Mouse (Mus musculus): Measurements from ENCODE around the gene Atn1.
A peak's percentile ranks its signal among the peaks of the same experiment; 100 is the strongest.
"Not testable (repeated sequence)": the region's sequence is repeated elsewhere in the genome, so short reads cannot be mapped to it uniquely, and the experiment has no call there.

Gene Atn1

GRCm38 (mm10) chr6:124755831-124756595 lies at the start of gene Atn1, which contains the start of gene Gm45234:
Gene Atn1 (minus strand): TSS chr6:124756524.
Gene Gm45234 (minus strand): TSS chr6:124756021.
- DNase-seq (ENCODE audit: low read depth): peak; percentile 65

GRCm38 (mm10) chr6:124805341-124806321 lies 49.3 kb upstream of the Atn1 start:
- DNase-seq (ENCODE audit: low read depth): peak; percentile 93

GRCm38 (mm10) chr6:124804341-124804740 lies 48.0 kb upstream of the Atn1 start:
- no peak for DNase-seq (ENCODE audit: low read depth)

GRCm38 (mm10) chr6:124803691-124804090 lies 47.4 kb upstream of the Atn1 start:
- not testable (repeated sequence) for DNase-seq (ENCODE audit: low read depth)

DNA sequence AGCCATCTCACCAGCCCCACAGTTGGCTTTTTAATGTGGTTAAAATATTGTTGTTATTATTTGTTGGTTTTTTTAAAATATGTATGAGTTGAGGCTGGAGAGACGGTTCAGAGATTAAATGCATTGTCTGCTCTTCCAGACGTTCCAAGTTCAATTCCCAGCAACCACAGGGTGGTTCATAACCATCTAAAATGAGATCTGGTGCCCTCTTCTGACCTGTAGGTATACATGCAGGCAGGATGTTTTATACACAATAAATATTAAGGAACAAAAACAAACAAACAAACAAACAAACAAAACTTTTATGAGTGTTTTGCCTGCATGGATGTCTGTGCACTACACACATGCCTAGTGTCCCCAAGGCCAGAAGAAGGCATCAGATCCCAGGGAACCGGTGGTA lies 46.7 kb upstream of the Atn1 start:
- DNase-seq (ENCODE audit: low read depth): no peak

DNA sequence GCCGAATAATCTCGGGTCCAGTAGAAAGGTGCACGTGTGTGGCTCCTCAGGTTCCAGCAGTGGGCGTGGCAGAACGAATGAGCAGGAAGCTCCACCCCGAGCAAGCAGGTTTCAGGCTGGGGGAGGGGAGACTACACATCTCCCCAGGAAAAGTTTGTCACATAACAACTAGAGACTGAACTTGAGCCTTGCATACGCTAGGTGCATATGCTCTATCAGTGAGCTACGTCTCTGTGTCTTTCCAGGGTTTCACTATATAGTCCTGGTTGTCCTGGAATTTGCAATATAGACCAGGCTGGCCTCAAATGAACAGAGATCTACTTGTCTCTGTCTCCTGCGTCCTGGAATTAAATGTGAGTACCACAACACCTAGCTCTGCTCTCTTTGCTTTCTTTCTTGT lies 46.1 kb upstream of the Atn1 start:
- peak; percentile 56 for DNase-seq (ENCODE audit: low read depth)

DNA sequence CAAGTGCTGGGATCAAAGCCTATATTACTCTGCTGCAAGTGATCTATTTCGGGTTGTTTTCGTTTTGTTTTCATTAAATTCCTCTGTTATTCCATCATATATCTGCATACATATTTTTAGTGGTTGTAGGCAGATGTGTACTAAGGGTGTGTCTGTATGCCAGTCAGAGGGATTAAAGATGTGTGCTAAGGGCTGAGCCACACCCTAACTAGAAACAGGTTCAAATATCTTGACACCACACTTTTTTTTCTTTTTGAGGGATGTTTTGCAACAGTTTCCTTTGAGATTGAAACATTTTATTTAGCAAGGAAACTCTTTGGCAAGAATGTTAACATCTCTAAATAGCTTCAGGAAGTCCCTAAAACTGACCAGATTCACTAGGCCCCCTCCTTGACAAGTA lies 39.9 kb upstream of the Atn1 start:
- DNase-seq (ENCODE audit: low read depth): no peak

DNA sequence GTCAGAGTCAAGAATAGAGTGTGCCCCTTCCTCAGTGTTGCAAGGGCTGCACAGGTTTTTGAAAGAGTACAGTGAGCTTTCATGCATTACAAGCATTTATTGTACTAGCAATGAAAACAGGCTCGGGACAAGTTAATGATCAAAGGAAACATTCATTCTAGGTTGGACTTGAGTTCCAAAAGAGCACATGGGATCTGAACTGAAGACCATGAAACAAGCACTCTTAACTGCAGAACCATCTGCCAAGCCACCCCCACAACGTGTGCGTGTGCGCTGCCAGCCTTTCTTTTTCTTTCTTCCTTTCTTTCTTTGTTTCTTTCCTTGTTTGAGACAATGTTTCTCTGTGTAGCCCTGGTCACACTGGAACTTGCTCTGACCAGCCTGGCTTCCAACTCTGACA lies 39.5 kb upstream of the Atn1 start:
- no peak for DNase-seq (ENCODE audit: low read depth)

- no peak for DNase-seq (ENCODE audit: low read depth)
Observed at GRCm38 (mm10) chr6:124791911-124792310, 35.6 kb upstream of the Atn1 start.

- DNase-seq (ENCODE audit: low read depth): no peak
Observed at GRCm38 (mm10) chr6:124790121-124790520, 33.8 kb upstream of the Atn1 start.

- DNase-seq (ENCODE audit: low read depth): no peak
Observed at GRCm38 (mm10) chr6:124789519-124789918, 33.2 kb upstream of the Atn1 start.

DNA sequence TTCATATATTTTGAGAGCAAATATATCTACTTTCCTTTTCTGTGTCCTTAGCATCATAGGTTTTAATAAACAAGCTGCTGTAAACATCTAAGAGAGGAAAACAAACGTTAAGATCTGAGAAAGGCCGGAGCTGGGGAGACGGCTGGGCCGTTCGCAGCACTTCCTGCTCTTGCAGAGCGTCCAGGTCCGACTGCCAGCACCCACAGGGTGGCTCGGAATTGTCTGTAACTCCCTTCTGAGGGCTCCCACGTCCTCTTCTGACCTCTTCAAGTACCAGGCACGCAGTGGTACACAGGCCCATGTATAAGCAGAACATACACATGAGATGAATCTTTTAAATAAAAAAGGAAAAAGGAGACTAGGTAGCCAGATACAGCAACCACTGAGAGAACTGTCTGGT lies 31.4 kb upstream of the Atn1 start:
- DNase-seq (ENCODE audit: low read depth): no peak

DNA sequence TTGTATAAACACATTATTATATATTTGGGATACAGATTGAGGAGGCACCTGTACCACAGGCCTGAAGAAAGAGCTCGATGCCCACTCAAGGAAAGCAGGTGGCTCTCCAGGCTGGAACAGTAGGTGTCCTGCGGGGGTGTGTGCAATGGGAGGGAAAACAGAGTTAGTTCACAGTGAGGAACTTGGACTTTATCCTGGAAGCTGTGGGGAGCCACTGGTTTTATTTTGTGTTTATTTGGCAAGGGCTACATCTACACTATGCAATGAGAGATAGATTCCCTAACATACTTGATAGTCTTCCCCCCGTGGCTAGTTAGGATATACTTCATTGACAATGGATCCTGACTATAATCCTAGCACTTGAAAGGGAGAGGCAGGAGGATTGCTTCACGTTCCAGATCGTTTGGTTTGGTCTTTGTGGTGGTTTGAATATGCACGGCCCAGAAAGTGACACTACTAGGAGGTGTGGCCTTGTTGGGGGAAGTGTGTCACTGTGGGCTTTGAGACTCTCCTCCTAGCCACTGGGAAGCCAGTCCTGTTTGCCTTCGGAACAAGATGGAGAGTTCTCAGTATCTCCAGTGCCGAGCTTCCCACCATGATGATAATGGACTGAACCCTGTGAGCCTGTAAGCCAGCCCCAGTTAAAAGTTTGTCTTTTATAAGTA lies 30.6 kb upstream of the Atn1 start:
- DNase-seq (ENCODE audit: low read depth): no peak

- DNase-seq (ENCODE audit: low read depth): peak; percentile 84
Observed at GRCm38 (mm10) chr6:124782436-124782835, 26.1 kb upstream of the Atn1 start.

- no peak for DNase-seq (ENCODE audit: low read depth)
Observed at GRCm38 (mm10) chr6:124780917-124781316, 24.6 kb upstream of the Atn1 start.

GRCm38 (mm10) chr6:124779984-124780416 lies 23.7 kb upstream of the Atn1 start:
- DNase-seq (ENCODE audit: low read depth): no peak

GRCm38 (mm10) chr6:124779222-124779983 lies 23.1 kb upstream of the Atn1 start, which contains the start of gene Lrrc23:
Gene Lrrc23 (minus strand): TSS chr6:124779727.
- DNase-seq (ENCODE audit: low read depth): peak; percentile 96

GRCm38 (mm10) chr6:124770511-124770910 lies 14.2 kb upstream of the Atn1 start:
- no peak for DNase-seq (ENCODE audit: low read depth)

- no peak for DNase-seq (ENCODE audit: low read depth)
Observed at GRCm38 (mm10) chr6:124770013-124770412, 13.7 kb upstream of the Atn1 start.

DNA sequence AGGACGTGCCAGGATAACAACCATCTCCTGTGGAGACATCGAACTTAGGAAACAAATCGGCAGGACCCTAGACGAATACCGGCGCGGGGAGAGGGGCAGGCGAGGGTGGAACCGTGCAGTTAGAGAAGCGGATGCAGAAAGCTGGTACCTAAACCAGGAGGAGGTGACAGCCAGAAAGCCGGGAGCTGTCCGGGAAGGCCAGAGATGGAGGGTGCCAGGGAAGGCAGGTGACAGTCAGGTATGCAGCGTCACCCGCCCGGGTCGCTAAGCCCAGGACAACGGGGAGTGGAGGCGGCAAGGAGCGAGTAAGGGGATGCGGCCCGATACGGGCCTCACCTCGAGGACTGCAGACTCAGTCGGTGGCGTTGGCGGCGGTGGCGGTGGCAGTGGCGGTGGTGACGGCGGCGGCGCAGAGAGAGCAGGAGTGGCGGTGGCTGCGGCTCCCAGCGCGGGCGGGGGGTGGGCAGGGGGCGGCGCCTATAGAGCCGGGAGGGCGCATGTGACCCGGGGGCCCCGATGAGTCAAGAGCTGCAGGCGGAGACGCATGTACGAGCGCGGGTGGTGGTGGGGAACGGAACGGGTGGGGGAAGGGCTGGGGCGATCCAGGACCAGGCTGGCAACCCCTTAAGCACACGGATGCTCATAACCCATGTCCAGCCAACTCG lies 12.9 kb upstream of the Atn1 start, which contains the start of gene Eno2:
Eno2 (minus strand) TSS at position 573 of the 665 bp plus-strand sequence.
- peak; percentile 75 for DNase-seq (ENCODE audit: low read depth)

DNA sequence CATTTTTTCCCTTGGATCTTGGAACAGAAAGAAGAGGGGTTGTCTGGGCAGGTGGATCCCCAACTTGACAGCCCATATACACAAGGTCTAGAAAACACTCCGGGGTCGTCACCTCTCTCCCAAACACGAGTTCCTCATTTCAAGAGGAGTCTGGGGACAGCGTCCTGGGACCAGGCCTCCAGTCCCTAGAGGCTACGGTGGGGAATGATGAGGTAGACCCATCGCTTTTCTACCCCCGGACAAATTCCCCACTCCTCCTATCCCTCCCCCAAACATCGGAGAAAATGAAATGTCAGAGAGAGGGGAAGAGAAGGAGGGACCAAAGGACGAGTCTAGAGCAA lies 12.3 kb upstream of the Atn1 start:
- no peak for DNase-seq (ENCODE audit: low read depth)
